Mouse (Mus musculus) heart, embryonic 14.5 days (tissue): ENCODE data around the gene Capn1. TPM values are rescaled to one million over a fixed set of nuclear protein-coding genes. Genes with fewer than 3 reads are reported as not detected.

ENCODE experiments used
- ATAC-seq: fragments of 200-750 bp; cut with Nextera tagmentation; 2 replicates; pipeline ENCODE4 v1.8.0; 2017; ENCODE audit warnings: low read depth, moderate TSS enrichment; ENCODE audit not compliant: insufficient number of reproducible peaks, insufficient read depth, low FRiP score
- H3K27ac ChIP-seq, 2 experiments: fragments of 200-500 bp in 1 of 2; fragments of 300-500 bp in 1 of 2; sonication (generic) in 1 of 2; replicated peaks in 1 of 2; 2 replicates each; pipeline ENCODE4 v1.5.1; 2012 to 2014; ENCODE audit warnings: low read depth in 2 of 2, low read length in 2 of 2, control low read depth in 1 of 2, mild to moderate bottlenecking in 1 of 2, mixed read lengths in 1 of 2; ENCODE audit not compliant: control insufficient read depth in 1 of 2, insufficient read depth in 1 of 2
- H3K27me3 ChIP-seq: fragments of 300-500 bp; sonication (generic); 2 replicates; pipeline ENCODE4 v1.6.1; 2014; ENCODE audit warnings: mild to moderate bottlenecking, low read length, control low read depth; ENCODE audit not compliant: control insufficient read depth, insufficient read depth
- H3K36me3 ChIP-seq: fragments of 300-500 bp; sonication (generic); 2 replicates; pipeline ENCODE4 v1.6.1; 2014; ENCODE audit warnings: mild to moderate bottlenecking, control low read depth, low read length, mixed read lengths; ENCODE audit not compliant: control insufficient read depth, insufficient read depth
- H3K4me1 ChIP-seq, 2 experiments: fragments of 200-500 bp in 1 of 2; fragments of 300-500 bp in 1 of 2; sonication (generic) in 1 of 2; 2 replicates each; pipeline ENCODE4 v1.6.1; 2012 to 2014; ENCODE audit warnings: low read length in 2 of 2, control low read depth in 1 of 2, mixed read lengths in 1 of 2; ENCODE audit not compliant: control insufficient read depth in 2 of 2, insufficient read depth in 2 of 2
- H3K4me2 ChIP-seq: fragments of 300-500 bp; sonication (generic); 2 replicates; pipeline ENCODE4 v1.6.1; 2014; ENCODE audit warnings: mild to moderate bottlenecking, low read length
- H3K4me3 ChIP-seq, 2 experiments: fragments of 200-500 bp in 1 of 2; fragments of 300-500 bp in 1 of 2; sonication (generic) in 1 of 2; 2 replicates each; pipeline ENCODE4 v1.5.1; 2012 to 2014; ENCODE audit warnings: low read length in 2 of 2, mild to moderate bottlenecking in 2 of 2, control low read depth in 1 of 2, low read depth in 1 of 2, moderate library complexity in 1 of 2; ENCODE audit not compliant: control insufficient read depth in 1 of 2, insufficient read depth in 1 of 2
- H3K9ac ChIP-seq: fragments of 300-500 bp; sonication (generic); 2 replicates; pipeline ENCODE4 v1.6.1; 2014; ENCODE audit warnings: mild to moderate bottlenecking, low read length
- H3K9me3 ChIP-seq: fragments of 300-500 bp; sonication (generic); 2 replicates; pipeline ENCODE4 v1.6.1; 2016; ENCODE audit warnings: low read length, control low read depth; ENCODE audit not compliant: control insufficient read depth
- WGBS: fragments of 180-500 bp; shearing (Covaris S2); extraction: QIAGEN DNeasy Blood & Tissue Kit; methylation state at CpG from one replicate; pipeline ENCODE4 v1.1.7; 2014; 5-methylcytosine and 5-hydroxymethylcytosine counted together
- polyA plus RNA-seq: library from polyadenylated mRNA; unstranded; fragments of >200 nt; fragmentation: Nextera tagmentation; extraction: Ambion mirVana; gene quantifications from 2 replicates; pipeline ENCODE4 v1.2.1, GENCODE M21; 2014

Capn1 gene
- polyA plus RNA-seq, 1 experiment from 2014 or later, result 7.3 TPM

DNA sequence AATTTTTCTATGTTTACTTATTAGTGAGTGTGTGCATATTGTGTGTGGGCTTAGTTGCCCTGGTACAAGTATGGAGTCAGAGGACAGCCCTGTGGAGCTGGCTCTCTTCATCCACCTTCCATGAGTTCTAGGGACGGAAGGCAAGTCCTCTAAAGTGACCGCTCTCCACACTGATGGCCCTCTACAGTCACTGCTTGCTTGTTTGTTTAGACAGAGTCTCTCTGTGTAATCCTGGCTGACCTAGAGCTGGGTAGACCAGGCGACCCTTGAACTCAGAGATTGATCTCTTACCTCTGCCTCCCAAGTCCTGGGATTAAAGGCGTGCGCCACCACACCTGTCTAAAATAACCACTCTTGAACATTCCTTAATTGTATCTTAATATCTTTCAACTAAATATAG lies 58.3 kb downstream of the Capn1 start:
- H3K27ac ChIP-seq, result no peak overlapping the region
- H3K4me1 ChIP-seq, result peaks cover 29 to 30% of the 10 kb centered on the region in 2 experiments
- no peak for ATAC-seq
- no peak overlapping the region for H3K4me3 ChIP-seq
- peaks cover 47% of the 10 kb centered on the region for H3K36me3 ChIP-seq
- no peak overlapping the region for H3K4me2 ChIP-seq
- H3K9ac ChIP-seq, result no peak overlapping the region
- 88% methylated on average over 5 of the region's 5 CpGs for WGBS
- H3K9me3 ChIP-seq, result no peaks in the 10 kb centered on the region
- H3K27me3 ChIP-seq, result no peaks in the 10 kb centered on the region

GRCm38 (mm10) chr19:5956685-5957084 lies 59.0 kb downstream of the Capn1 start:
- Histone ChIP-seq H3K4me2 (peak overlapping the region; percentile 38; the same call in 1 of the 2 replicates), H3K9ac (no peak overlapping the region), H3K4me1 (peaks cover 35 to 36% of the 10 kb centered on the region in 2 experiments), H3K9me3 (no peaks in the 10 kb centered on the region), H3K4me3 (no peak overlapping the region), H3K36me3 (peaks cover 47% of the 10 kb centered on the region), H3K27ac (peak overlapping the region in 1 of 2 experiments; percentile 72; a peak in 2 of 4 replicates), H3K27me3 (no peaks in the 10 kb centered on the region)
- ATAC-seq, result no peak
- 18% methylated on average over 3 of the region's 3 CpGs for WGBS

GRCm38 (mm10) chr19:5955704-5956670 lies 59.7 kb downstream of the Capn1 start:
- H3K9ac ChIP-seq, result peak overlapping the region; percentile 43; the same call in 1 of the 2 replicates
- peak overlapping the region; percentile 38 for H3K4me2 ChIP-seq
- 53% methylated on average over 28 of the region's 28 CpGs for WGBS
- ATAC-seq, result peak; percentile 23; the same call in 1 of the 2 replicates
- no peaks in the 10 kb centered on the region for H3K9me3 ChIP-seq
- peaks cover 44% of the 10 kb centered on the region for H3K36me3 ChIP-seq
- H3K27me3 ChIP-seq, result no peaks in the 10 kb centered on the region
- peak overlapping the region; percentile 9 to 72; a peak in 3 of 4 replicates for H3K27ac ChIP-seq
- H3K4me3 ChIP-seq, result no peak overlapping the region
- H3K4me1 ChIP-seq, result peaks cover 39 to 43% of the 10 kb centered on the region in 2 experiments

GRCm38 (mm10) chr19:5954936-5955335 lies 60.8 kb downstream of the Capn1 start:
- ATAC-seq, result no peak
- peaks cover 47% of the 10 kb centered on the region for H3K36me3 ChIP-seq
- H3K27ac ChIP-seq, result no peak overlapping the region
- no peak overlapping the region for H3K4me3 ChIP-seq
- no peak overlapping the region for H3K9ac ChIP-seq
- no peaks in the 10 kb centered on the region for H3K9me3 ChIP-seq
- H3K4me2 ChIP-seq, result no peak overlapping the region
- peaks cover 39 to 45% of the 10 kb centered on the region in 2 experiments for H3K4me1 ChIP-seq
- no peaks in the 10 kb centered on the region for H3K27me3 ChIP-seq
- 91% methylated on average over 10 of the region's 10 CpGs for WGBS

DNA sequence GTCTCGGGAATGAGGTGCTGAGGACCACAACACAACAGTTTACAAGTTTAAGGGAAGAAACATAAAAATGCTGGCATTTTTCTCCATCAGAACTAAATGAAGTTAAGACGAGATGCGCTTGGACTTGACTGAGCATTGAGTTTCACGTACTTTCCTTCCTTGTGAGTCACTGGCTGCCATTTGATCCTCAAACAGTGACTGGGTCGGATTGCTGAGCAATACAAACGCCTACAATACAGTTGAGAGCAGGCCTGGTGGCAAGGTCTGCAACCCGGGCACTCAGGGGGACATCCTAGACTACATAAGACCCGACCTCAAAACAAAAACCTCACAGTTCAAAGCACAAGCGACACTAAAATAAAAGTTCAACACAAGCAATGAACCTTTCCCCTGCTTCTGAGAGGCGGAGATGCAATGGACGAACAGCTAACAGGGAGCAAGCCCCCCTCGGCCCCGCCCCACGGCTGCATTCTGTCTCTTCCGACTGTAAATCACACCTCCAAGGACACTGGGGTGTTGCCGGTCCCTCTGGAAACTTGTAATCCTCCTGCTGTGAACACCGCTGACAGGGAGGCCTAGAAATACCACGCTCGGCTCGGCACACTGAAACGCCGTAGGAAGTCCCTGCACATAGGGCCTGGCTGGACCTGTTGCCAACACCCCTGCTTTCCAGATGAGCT lies 61.5 kb downstream of the Capn1 start:
- Histone ChIP-seq H3K27ac (no peak overlapping the region), H3K4me3 (no peak overlapping the region), H3K4me2 (no peak overlapping the region), H3K4me1 (peaks cover 39 to 45% of the 10 kb centered on the region in 2 experiments), H3K36me3 (peaks cover 47% of the 10 kb centered on the region), H3K9me3 (no peaks in the 10 kb centered on the region), H3K27me3 (no peaks in the 10 kb centered on the region), H3K9ac (no peak overlapping the region)
- ATAC-seq, result no peak
- WGBS, result 76% methylated on average over 22 of the region's 22 CpGs

DNA sequence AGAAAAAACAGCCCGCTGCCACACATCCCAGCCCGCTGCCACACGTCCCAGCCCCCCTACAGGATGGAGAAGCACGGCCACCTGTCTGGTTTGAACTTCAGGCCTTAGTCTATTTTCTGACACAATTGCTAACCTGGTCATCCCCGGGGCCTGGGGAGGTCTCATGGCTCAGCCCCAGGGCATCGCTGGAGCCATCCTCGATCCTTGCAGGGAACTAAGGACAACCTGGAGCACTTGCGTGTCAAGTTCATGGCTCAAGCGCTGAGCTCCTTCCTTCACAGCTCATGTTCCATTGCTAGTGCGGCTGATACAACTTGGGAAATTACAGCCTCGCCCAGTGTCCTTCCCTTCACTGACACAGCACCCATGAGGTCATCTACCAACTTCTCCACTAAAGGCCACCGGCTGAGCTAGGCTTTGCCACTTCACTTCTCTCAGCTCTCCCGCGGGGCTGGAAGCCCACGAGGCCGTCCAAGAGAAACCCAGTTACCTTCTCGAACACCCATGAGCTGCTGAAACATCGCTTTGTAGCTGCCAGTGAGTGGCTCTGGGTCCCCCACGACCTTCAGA lies 62.4 kb downstream of the Capn1 start:
- Histone ChIP-seq H3K4me3 (no peak overlapping the region), H3K36me3 (peaks cover 47% of the 10 kb centered on the region), H3K9me3 (no peaks in the 10 kb centered on the region), H3K4me1 (peaks cover 39 to 45% of the 10 kb centered on the region in 2 experiments), H3K9ac (peak overlapping the region; percentile 58; the same call in 1 of the 2 replicates), H3K4me2 (no peak overlapping the region; the same call in 1 of the 2 replicates), H3K27me3 (no peaks in the 10 kb centered on the region), H3K27ac (peak overlapping the region in 1 of 2 experiments; percentile 93; a peak in 3 of 4 replicates)
- 53% methylated on average over 19 of the region's 19 CpGs for WGBS
- ATAC-seq, result no peak

DNA sequence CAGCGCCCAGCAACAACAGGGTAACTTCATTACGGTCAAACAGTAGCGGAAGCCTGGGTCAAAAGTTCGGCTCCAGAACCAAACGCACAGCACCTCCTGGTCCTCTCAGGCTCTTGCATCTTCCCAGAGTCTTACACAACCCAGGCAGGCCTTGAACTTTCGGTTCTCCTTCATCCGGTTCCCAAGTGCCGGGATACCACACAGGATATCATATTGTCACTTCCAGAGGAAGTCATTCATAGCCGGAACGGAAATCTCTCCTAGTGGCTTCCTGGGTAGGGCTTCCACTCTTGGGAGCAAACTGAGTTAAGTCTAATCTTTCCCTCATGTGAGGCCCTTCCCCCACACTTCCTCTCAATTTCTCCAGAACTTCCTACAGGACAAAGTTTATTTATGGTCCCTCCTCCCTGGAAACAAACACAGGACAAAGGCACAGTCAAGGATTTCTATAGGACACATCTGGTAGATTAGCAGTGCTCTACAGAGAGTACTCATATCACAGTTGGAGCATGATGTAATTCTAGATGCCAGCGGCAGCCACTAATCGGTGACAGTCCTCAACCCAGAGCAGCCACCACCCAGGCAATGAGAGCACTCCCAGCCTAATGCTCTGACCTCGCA lies 63.5 kb downstream of the Capn1 start:
- no peaks in the 10 kb centered on the region for H3K9me3 ChIP-seq
- H3K4me3 ChIP-seq, result peak overlapping the region in 1 of 2 experiments; percentile 9; a peak in 1 of 4 replicates
- peak overlapping the region; percentile 82 to 93 for H3K27ac ChIP-seq
- H3K36me3 ChIP-seq, result peaks cover 51% of the 10 kb centered on the region
- no peaks in the 10 kb centered on the region for H3K27me3 ChIP-seq
- H3K4me1 ChIP-seq, result peaks cover 39 to 45% of the 10 kb centered on the region in 2 experiments
- WGBS, result 25% methylated on average over 13 of the region's 13 CpGs
- H3K4me2 ChIP-seq, result peak overlapping the region; percentile 54
- peak; percentile 65 for ATAC-seq
- H3K9ac ChIP-seq, result peak overlapping the region; percentile 58
